In the genomic region with DNA sequence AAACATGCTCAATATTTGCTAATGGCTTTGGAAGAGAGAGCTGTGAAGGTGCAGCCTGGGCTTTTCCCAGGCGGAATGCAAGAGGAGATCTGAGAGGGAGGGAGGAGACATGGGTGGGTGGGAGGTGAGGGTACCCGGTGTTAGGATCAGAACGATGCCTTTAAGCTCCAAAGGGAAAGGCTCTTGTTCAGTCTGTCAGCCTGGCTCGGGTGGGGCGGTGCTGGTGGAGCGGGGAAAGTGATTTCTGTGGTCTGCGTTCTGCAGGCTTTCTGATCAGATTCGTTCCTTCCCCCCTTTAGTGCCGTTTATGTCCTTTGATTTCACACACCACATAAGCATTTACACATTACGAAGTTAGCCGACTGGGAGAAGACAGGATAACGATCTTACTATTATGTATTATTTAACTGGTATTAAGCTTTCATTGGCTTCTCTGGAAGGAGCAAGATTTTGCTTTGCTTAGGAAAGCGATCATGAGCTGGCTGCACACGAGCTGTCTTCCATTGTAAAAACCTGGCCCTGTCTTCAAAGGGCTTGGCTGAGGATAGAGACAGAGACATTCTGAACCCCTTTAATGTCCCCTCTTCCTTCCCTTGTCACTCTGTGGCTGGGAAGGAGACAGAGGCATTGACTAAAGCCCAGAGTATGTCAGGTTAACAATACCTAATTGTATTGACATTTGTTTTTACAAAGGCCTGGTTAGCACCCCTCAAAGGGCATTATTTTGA, we compare ENCODE assay signal across 12 mouse cellular contexts. TPM values are rescaled to one million over a fixed set of nuclear protein-coding genes. Genes with fewer than 3 reads are reported as not detected.
A peak's percentile ranks its signal among the peaks of the same experiment; 100 is the strongest.
DNase-seq lines count a peak whose midpoint lies in the region; ATAC-seq and TF ChIP-seq lines count a peak whose summit lies in the region.
"Had no signal": no experiment of that assay in that cellular context is flagged by ENCODE, and none has a peak within 500 bp of the region (broad histone marks: within the 10 kb centered on the region; RNA-seq: fewer than 3 reads in every experiment).

No protein-coding gene starts in this region.

- no peak overlapping the region for H3K9ac ChIP-seq in lung, postnatal 0 days (replicated peaks; ENCODE audit: low read depth)
- H3K9ac ChIP-seq in forebrain, postnatal 0 days = peak overlapping the region; percentile 39
- H3K9ac ChIP-seq: liver, embryonic 15.5 days had no signal

- no peak for TF ChIP-seq EP300 in lung, postnatal 0 days (IDR thresholded peaks at IDR 0.05)

- ATAC-seq in lung, postnatal 0 days = no peak
- ATAC-seq in forebrain, postnatal 0 days = peak; percentile 55

- 0 out of 2 replicates have a peak overlapping the region, but pooled peaks have one; percentile 22 for H3K4me2 ChIP-seq in lung, postnatal 0 days (replicated peaks; ENCODE audit: low read depth, low read length)
- peak overlapping the region; percentile 41 for H3K4me2 ChIP-seq in forebrain, postnatal 0 days (ENCODE audit: low read depth)
- H3K4me2 ChIP-seq: liver, embryonic 15.5 days had no signal

- no peak overlapping the region for H3K27ac ChIP-seq in lung, postnatal 0 days (ENCODE audit: low read length)
- no peak overlapping the region for H3K27ac ChIP-seq in forebrain, postnatal 0 days (ENCODE audit: low read depth, low read length)
- peak overlapping the region; percentile 59 for H3K27ac ChIP-seq in midbrain, embryonic 10.5 days (replicated peaks)
- H3K27ac ChIP-seq: liver, embryonic 15.5 days had no signal

- no peaks in the 10 kb centered on the region for H3K9me3 ChIP-seq in lung, postnatal 0 days (ENCODE audit: low read length)
- no peaks in the 10 kb centered on the region for H3K9me3 ChIP-seq in forebrain, postnatal 0 days (ENCODE audit: low read length)
- H3K9me3 ChIP-seq in midbrain, embryonic 10.5 days (replicated peaks) = no peaks in the 10 kb centered on the region
- H3K9me3 ChIP-seq: liver, embryonic 15.5 days had no signal

- TF ChIP-seq CTCF in lung, postnatal 0 days (IDR thresholded peaks at IDR 0.05) = no peak
- TF ChIP-seq CTCF in forebrain, postnatal 0 days (IDR thresholded peaks at IDR 0.05; ENCODE audit: low read depth) = no peak

- no peaks in the 10 kb centered on the region for H3K27me3 ChIP-seq in lung, postnatal 0 days (replicated peaks; ENCODE audit: insufficient read depth, low read length)
- no peaks in the 10 kb centered on the region for H3K27me3 ChIP-seq in forebrain, postnatal 0 days (ENCODE audit: insufficient read depth, low read length)
- H3K27me3 ChIP-seq in midbrain, embryonic 10.5 days (ENCODE audit: low read depth, poor library complexity, severe bottlenecking) = peaks cover 17% of the 10 kb centered on the region

- no peak for DNase-seq in lung, postnatal 0 days (ENCODE audit: low spot score)
- DNase-seq in lung, postnatal 36 days = no peak
- peak; percentile 50 for DNase-seq in forebrain, postnatal 0 days
- DNase-seq in midbrain, embryonic 10.5 days (ENCODE audit: low spot score) = no peak
- no peak for DNase-seq in cerebellum, adult 11-12 months
- DNase-seq in adrenal gland, adult 8-10 months = no peak
- no peak for DNase-seq in right cerebral cortex, postnatal 25 days
- DNase-seq: adrenal gland, postnatal 10 days; heart, adult 18-20 months; kidney, postnatal 25 days; spleen, adult 18-20 months had no signal

- H3K4me3 ChIP-seq in lung, postnatal 0 days (ENCODE audit: low read depth, low read length) = no peak overlapping the region
- H3K4me3 ChIP-seq in forebrain, postnatal 0 days (ENCODE audit: low read depth, low read length) = 0 out of 2 replicates have a peak overlapping the region, but pooled peaks have one; percentile 12
- H3K4me3 ChIP-seq in midbrain, embryonic 10.5 days = peak overlapping the region; percentile 40
- H3K4me3 ChIP-seq: liver, embryonic 15.5 days had no signal

- H3K4me1 ChIP-seq in lung, postnatal 0 days (ENCODE audit: insufficient read depth, low read depth, low read length) = no peaks in the 10 kb centered on the region
- no peaks in the 10 kb centered on the region for H3K4me1 ChIP-seq in forebrain, postnatal 0 days (ENCODE audit: insufficient read depth)
- H3K4me1 ChIP-seq in midbrain, embryonic 10.5 days = peaks cover 30% of the 10 kb centered on the region

- no peaks in the 10 kb centered on the region for H3K36me3 ChIP-seq in lung, postnatal 0 days (ENCODE audit: insufficient read depth, low read length)
- H3K36me3 ChIP-seq in forebrain, postnatal 0 days (ENCODE audit: insufficient read depth) = no peaks in the 10 kb centered on the region
- H3K36me3 ChIP-seq in midbrain, embryonic 10.5 days = no peaks in the 10 kb centered on the region
- H3K36me3 ChIP-seq: liver, embryonic 15.5 days had no signal

- WGBS in lung, postnatal 0 days = 16% methylated on average over 14 of the region's 14 CpGs
- 3% methylated on average over 14 of the region's 14 CpGs for WGBS in forebrain, postnatal 0 days
- WGBS in midbrain, embryonic 10.5 days = 9% methylated on average over 14 of the region's 14 CpGs

RNA-seq across cellular contexts. Expression of a gene that starts 19.7 kb away (rescaled TPM):
- 14.6 and 16.3 TPM in 2 replicates for polyA plus RNA-seq in lung, postnatal 0 days (2015; fragmentation: Nextera tagmentation; extraction: Ambion mirVana)
- 20.9 and 23.4 TPM in 2 replicates for total RNA-seq in forebrain, postnatal 0 days (2014; rRNA removed)
- polyA plus RNA-seq in forebrain, postnatal 0 days (2015; fragmentation: Nextera tagmentation; extraction: Ambion mirVana) = 14.5 and 20.9 TPM in 2 replicates
- polyA plus RNA-seq in midbrain, embryonic 10.5 days (2016; fragmentation: Nextera tagmentation; extraction: Ambion mirVana) = 55.8 and 64.8 TPM in 2 replicates
- 1 to 10 TPM; 6.3 to 7.4 (median 7.0) TPM for total RNA-seq in adrenal gland, adult 8-10 months (2022)
